Mouse (Mus musculus) mouse trophoblast stem cell (cell line): ENCODE measurements around the gene Atp2a3.

Source experiments
- in situ Hi-C, 2 experiments: fragments of 300-500 bp; cut with MseI, MboI; formaldehyde crosslinking; loops; 2 replicates in 1 of 2; 3 replicates in 1 of 2; pipeline ENCODE4 v1.15.1; 2025

Gene Atp2a3

GRCm38 (mm10) chr11:73006377-73006776 lies 45.4 kb downstream of the Atp2a3 start:
- in situ Hi-C loops: loop anchor here (5.0 kb wide), 1 partner anchor 36 kb away; no protein-coding TSS in a partner anchor

DNA sequence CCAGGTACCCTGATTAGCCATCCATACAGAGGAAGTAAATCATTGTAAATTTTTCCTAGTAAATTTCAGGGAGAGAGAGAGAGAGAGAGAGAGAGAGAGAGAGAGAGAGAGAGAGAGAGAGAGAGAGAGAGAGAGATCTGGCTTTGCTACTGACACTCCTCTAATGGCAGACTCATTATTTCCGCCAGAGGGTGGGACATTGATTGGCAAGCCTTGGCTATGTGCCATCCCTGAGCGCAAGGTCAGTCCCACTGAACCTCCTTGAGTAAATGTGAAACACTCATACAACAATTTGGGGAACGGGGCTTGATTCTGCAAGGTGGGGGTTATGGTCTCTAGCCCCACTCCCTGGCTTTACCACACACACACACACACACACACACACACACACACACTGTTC lies 46.1 kb downstream of the Atp2a3 start:
- in situ Hi-C loops: loop anchor here (5.0 kb wide), 1 partner anchor 35 kb away; no protein-coding TSS in a partner anchor

GRCm38 (mm10) chr11:73007698-73008481 lies 46.9 kb downstream of the Atp2a3 start:
- in situ Hi-C loops: loop anchor here (5.0 kb wide), 1 partner anchor 34 kb away; no protein-coding TSS in a partner anchor

- in situ Hi-C loops: loop anchor here (5.0 kb wide), 1 partner anchor 33 kb away; no protein-coding TSS in a partner anchor
These were observed 47.9 kb downstream of the Atp2a3 start for GRCm38 (mm10) chr11:73008826-73009225.

DNA sequence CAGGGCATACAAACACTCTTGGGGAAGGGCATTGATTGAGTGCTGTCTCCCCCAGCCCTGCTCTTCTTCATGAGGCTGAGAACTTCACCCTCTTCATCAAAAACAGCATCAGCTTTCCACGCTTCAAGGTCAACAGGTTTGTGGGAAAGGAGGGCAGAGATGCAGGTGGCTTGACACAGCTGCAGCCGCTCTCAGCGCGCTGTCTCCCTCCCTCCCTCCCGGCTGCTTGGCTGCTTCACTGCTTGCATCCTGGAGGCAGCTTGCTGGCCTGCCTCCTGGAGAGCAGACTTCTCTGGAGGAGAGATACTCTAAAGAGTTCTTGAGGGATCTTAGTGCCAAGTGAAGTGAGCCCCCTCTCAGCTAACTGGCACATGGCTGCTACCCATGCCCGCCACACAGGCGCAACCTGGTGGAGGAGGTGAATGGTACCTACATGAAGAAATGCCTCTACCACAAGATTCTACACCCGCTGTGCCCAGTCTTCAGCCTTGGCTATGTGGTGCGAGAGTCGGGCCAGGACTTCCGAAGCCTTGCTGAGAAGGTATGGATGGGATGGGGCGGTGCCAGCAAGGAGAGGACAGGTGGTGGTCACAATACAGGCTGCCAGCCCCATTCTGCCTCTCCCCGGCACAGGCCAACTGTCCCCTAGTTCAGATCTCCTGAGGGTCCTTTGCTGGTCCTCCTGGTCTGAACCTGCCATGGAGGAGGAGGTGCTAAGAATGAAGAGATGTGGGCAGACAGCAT lies 48.7 kb downstream of the Atp2a3 start:
- in situ Hi-C loops: loop anchor here (5.0 kb wide), 1 partner anchor 33 kb away; no protein-coding TSS in a partner anchor

- in situ Hi-C loops: no loop called here
These were observed 53.0 kb downstream of the Atp2a3 start for GRCm38 (mm10) chr11:73013981-73014380.

DNA sequence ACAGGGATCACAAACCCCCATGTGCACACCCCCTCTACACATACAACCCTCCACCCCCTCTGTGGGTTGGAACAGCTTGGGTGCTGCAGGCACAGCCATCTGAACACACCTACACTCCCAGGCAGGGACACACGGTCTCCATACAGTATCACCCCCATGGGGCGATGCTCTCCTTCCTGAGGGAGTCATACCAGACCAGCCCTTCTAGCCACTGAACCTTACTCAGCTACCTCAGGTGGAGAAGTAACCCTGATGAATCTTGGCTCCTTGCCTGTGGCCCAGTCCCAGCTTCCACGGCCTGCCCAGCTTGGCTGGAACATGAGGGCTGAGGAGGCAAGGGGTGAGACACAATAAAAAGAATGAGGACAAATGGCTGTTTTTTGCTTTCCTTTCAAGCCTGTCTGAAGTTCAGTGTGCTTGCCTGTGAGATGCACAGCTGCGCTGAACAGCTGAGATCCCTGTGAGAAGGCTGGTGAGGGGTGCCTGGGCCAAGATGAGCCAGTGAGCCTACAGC lies 53.9 kb downstream of the Atp2a3 start:
- in situ Hi-C loops: no loop called here

GRCm38 (mm10) chr11:73015391-73016102 lies 54.6 kb downstream of the Atp2a3 start:
- in situ Hi-C loops: no loop called here

- in situ Hi-C loops: no loop called here
These were observed 55.1 kb downstream of the Atp2a3 start for GRCm38 (mm10) chr11:73016103-73016420.

- in situ Hi-C loops: no loop called here
These were observed 57.6 kb downstream of the Atp2a3 start, which contains the start of gene Camkk1 for GRCm38 (mm10) chr11:73018471-73019146. TSS of gene Camkk1 (plus strand) at chr11:73019008.

DNA sequence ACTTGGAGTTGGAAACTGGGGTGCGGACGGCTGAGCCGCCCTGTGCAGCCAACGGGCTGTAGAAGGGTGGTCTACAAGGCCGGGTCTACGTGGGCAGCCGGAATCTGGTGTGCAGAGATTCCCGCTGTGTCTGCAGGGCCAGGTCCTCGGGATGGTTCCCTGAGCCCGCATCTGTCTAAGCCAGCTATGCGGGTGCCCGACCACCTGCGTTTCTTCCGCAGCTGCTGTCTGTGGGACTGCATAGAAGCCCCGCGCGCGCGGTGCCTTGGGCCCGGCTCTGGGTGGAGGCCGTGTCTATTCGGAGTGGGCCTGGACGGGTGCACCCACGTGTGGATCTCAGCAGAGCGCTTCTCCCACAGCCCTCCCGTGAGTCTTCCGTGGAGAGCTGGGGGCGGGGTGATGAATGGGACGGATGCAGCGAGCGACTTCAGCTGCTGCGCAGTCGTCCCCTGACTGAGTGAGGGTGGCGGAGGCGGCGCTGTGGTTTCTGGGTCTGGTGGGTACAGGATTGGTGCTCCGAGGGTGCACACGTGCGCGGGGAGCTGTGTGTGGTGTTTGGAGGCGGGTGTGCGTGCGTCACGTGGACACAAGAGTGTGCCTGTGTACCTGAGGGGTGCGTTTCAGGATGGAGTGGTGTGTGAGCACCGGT lies 58.3 kb downstream of the Atp2a3 start:
- in situ Hi-C loops: no loop called here

DNA sequence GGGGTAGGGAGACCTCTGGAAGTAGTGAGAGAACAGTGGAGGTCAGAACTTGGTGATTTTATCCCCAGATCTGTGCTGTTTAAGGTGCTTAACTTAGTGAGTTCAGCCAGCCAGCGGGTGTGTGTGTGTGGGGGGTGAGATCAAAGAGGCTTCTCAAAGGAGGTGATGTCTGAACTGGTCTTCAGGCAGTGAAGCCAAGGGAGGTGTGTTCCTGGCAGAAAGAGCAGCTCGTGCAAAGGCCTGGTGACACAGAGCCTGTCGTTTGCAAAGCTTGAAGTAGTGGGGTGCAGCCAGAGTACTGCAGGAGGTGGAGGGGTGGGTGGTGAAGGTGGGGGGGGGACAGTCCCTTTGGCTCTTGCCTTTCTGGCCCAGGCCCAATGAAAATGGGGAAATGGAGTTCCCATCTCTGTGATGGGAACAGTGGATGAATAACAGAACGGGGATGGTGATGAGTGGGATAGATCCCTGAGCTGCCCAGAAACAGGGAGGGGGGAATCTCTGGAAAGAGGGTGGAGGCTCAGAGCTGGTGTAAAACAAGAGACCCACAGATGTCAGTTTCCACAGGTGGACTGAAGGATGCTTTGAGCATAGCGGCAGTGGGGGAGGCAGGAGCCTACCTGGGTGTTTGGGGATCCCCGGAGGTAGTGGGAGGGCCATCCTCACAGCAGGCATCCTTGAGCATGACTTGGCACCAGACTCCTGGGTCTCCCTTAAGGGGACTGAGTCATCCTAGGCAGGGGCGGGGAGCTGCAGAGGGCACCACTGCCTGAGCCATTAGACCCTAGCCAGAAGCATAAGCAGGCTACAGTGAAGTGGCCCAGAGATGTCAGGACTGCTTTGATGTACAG lies 60.2 kb downstream of the Atp2a3 start:
- in situ Hi-C loops: no loop called here

DNA sequence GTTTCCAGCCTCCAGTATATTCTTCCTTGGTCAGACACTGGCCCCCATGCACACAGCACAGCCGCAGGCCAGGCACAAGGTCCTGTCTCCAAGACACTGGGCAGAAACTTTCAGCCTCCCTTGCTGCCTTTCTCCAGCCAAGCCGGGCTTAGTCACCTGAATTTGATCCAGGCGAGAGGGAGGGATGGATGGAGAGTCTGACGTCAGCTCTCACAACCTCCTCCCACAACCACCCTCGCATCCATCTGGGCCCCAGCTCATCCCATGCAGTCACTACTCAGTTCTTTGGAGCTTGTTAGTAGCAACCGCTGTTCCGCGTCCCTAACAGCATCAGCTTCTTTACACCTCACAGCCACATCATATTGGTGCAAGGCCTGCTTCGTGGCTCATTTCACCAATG lies 62.1 kb downstream of the Atp2a3 start:
- in situ Hi-C loops: no loop called here

DNA sequence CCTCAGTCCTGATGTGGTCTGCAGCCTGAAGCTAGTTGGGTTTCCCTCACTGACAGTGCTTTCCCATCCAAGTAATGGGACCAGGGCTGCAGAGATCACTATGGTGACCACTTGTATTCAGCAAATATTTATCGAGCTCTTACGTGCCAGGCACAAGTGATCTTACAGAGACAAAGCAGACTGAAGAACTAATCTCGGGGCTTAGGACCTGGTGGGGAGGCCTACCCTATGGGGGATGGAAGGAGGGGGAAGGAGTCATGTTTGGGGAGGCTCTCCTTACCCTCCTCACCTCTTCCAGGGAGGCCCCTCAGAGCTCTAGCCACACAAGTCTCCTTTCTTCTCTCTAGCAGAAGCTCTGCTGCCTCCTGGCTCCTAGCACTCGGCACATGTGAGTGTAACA lies 62.9 kb downstream of the Atp2a3 start:
- in situ Hi-C loops: no loop called here

- in situ Hi-C loops: no loop called here
These were observed 63.4 kb downstream of the Atp2a3 start for GRCm38 (mm10) chr11:73024236-73024904.

DNA sequence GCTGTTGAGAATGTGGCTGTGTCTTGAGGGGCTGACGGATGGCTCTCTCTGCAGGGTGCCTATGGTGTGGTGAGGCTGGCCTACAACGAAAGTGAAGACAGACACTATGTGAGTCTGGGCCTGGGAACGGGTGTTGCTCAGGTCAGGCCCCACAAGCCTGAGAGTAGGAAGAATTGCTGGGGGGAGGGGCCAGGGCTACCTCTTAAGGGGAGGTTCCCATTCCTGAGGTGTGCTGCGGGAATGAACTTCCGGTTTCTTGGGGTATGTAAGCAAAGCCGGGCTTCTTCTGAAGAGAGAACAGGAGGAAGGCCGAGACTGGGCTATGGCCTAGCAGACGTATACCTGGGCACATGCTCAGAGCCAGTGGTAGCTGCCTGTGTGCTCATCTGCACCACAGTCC lies 66.0 kb downstream of the Atp2a3 start:
- in situ Hi-C loops: no loop called here

- in situ Hi-C loops: no loop called here
These were observed 70.0 kb downstream of the Atp2a3 start for GRCm38 (mm10) chr11:73030821-73031498.

DNA sequence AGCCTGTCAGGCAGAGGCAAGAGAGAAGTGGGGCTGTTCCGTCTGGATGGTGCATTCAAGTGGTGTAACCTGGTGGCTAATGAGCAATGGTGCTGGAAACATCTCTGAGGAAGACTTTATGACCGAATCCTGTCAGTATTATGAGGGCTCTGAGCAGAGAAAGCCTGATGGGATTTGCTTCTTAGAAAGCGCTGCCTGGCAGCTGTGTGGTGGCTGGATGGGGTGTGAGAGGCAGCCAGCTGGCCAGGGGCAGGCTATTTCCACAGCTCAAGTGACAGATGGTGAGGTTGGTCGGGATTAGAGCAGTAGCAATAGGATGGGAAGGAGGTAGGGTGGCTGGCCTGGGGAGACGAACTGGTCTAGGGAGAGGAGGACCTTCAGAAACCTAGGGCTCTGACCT lies 70.6 kb downstream of the Atp2a3 start:
- in situ Hi-C loops: no loop called here

DNA sequence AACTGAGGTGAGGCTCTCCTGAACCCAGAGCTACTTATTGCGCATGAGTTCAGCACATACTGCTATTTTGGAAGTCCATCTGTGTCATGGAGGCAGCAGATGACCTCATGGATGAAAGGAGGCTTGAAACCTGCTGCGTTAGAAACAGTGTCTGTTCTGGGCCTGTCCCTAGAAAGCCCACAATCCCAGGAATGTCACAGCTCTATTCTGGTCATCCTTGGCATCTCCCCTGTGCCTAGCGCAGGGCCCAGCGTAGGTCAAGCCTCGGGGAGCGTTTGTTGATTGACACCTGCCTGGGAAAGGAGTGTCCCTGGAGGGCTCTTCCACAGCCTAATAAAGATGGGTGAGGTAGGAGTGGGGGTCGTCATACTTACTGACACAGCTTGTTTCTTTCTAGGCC lies 75.1 kb downstream of the Atp2a3 start:
- in situ Hi-C loops: no loop called here
